Mouse (Mus musculus): ENCODE data around the gene Tbx21. TPM values are rescaled to one million over a fixed set of nuclear protein-coding genes. Genes with fewer than 3 reads are reported as not detected.

Gene Tbx21
- polyA plus RNA-seq, 2 experiments: 0.02 TPM; not detected in 1

- Histone ChIP-seq H3K36me3 (replicated peaks; ENCODE audit: control insufficient read depth, insufficient read depth, low read depth) (no peaks in the 10 kb centered on the region), H3K4me3 (ENCODE audit: insufficient read depth in 1 of 2, low read depth in 2 of 2, low read length in 2 of 2) (no peak overlapping the region), H3K27me3 (ENCODE audit: control insufficient read depth, insufficient read depth, low read length) (peaks cover 23% of the 10 kb centered on the region), H3K9me3 (ENCODE audit: control insufficient read depth, low read length) (no peaks in the 10 kb centered on the region), H3K27ac (no peak overlapping the region), H3K4me2 (ENCODE audit: low read depth) (no peak overlapping the region), H3K4me1 (replicated peaks; ENCODE audit: control insufficient read depth in 2 of 2, insufficient read depth in 2 of 2, low read length in 1 of 2) (no peaks in the 10 kb centered on the region), H3K9ac (replicated peaks) (no peak overlapping the region)
- DNase-seq (ENCODE audit: low read depth in 3 of 3, low spot score in 3 of 3) (no peak), ATAC-seq (ENCODE audit: insufficient read depth) (no peak)
- TF ChIP-seq CTCF (IDR thresholded peaks at IDR 0.05; ENCODE audit: low read depth) (no peak), EP300 (IDR thresholded peaks at IDR 0.05; ENCODE audit: low read depth) (no peak)
- 57% methylated on average over 10 of the region's 10 CpGs for WGBS (ENCODE audit: insufficient replicate concordance)
Observed at GRCm38 (mm10) chr11:97120221-97120620, 5.1 kb upstream of the Tbx21 start.

GRCm38 (mm10) chr11:97115797-97116196 is 666 bp upstream of the Tbx21 start:
- no peaks in the 10 kb centered on the region for H3K9me3 ChIP-seq (ENCODE audit: control insufficient read depth, low read length)
- H3K9ac ChIP-seq (replicated peaks): no peak overlapping the region
- TF ChIP-seq CTCF (IDR thresholded peaks at IDR 0.05; ENCODE audit: low read depth) (no peak), EP300 (IDR thresholded peaks at IDR 0.05; ENCODE audit: low read depth) (no peak)
- H3K27ac ChIP-seq: no peak overlapping the region
- H3K4me2 ChIP-seq (ENCODE audit: low read depth): peak overlapping the region; percentile 38; the same call in 1 of the 2 replicates
- peaks cover 49% of the 10 kb centered on the region for H3K27me3 ChIP-seq (ENCODE audit: control insufficient read depth, insufficient read depth, low read length)
- H3K4me1 ChIP-seq (replicated peaks; ENCODE audit: control insufficient read depth in 2 of 2, insufficient read depth in 2 of 2, low read length in 1 of 2): no peaks in the 10 kb centered on the region
- H3K4me3 ChIP-seq (ENCODE audit: insufficient read depth in 1 of 2, low read depth in 2 of 2, low read length in 2 of 2): no peak overlapping the region
- ATAC-seq (ENCODE audit: insufficient read depth): no peak
- WGBS (ENCODE audit: insufficient replicate concordance): 4% methylated on average over 11 of the region's 11 CpGs
- no peaks in the 10 kb centered on the region for H3K36me3 ChIP-seq (replicated peaks; ENCODE audit: control insufficient read depth, insufficient read depth, low read depth)
- DNase-seq (ENCODE audit: low read depth in 3 of 3, low spot score in 3 of 3): no peak

GRCm38 (mm10) chr11:97112519-97113125 is 2.5 kb downstream of the Tbx21 start:
- H3K36me3 ChIP-seq (replicated peaks; ENCODE audit: control insufficient read depth, insufficient read depth, low read depth): no peaks in the 10 kb centered on the region
- H3K27ac ChIP-seq: no peak overlapping the region
- H3K4me1 ChIP-seq (replicated peaks; ENCODE audit: control insufficient read depth in 2 of 2, insufficient read depth in 2 of 2, low read length in 1 of 2): no peaks in the 10 kb centered on the region
- H3K4me3 ChIP-seq (ENCODE audit: insufficient read depth in 1 of 2, low read depth in 2 of 2, low read length in 2 of 2): no peak overlapping the region
- H3K9ac ChIP-seq (replicated peaks): no peak overlapping the region
- DNase-seq (ENCODE audit: low read depth in 3 of 3, low spot score in 3 of 3) (no peak), ATAC-seq (ENCODE audit: insufficient read depth) (no peak)
- H3K27me3 ChIP-seq (ENCODE audit: control insufficient read depth, insufficient read depth, low read length): peaks cover 45% of the 10 kb centered on the region
- H3K4me2 ChIP-seq (ENCODE audit: low read depth): no peak overlapping the region
- TF ChIP-seq CTCF (IDR thresholded peaks at IDR 0.05; ENCODE audit: low read depth): no peak
- 61% methylated on average over 9 of the region's 9 CpGs for WGBS (ENCODE audit: insufficient replicate concordance)
- H3K9me3 ChIP-seq (ENCODE audit: control insufficient read depth, low read length): no peaks in the 10 kb centered on the region

DNA sequence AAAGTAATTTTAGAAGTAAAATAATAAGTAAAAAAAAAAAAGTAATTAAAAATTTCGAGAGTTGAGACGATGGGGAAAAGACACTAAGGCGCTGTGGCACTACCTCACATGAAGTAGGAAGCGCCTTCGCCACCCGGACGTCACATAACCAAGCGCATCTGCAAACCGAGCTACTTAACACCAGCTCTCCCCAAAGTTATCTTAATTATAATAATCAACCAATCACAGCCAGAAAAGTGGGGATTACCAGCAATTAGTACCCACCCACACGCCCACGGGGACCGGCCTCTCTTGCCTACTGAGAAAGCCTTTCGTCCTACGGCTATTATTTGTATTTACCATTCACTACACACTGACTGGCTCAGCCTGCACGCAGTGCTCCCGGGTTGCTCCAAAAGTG is 6.2 kb downstream of the Tbx21 start:
- no peaks in the 10 kb centered on the region for H3K36me3 ChIP-seq (replicated peaks; ENCODE audit: control insufficient read depth, insufficient read depth, low read depth)
- 75% methylated on average over 16 of the region's 16 CpGs for WGBS (ENCODE audit: insufficient replicate concordance)
- DNase-seq (ENCODE audit: low read depth in 3 of 3, low spot score in 3 of 3): no peak
- TF ChIP-seq EP300 (IDR thresholded peaks at IDR 0.05; ENCODE audit: low read depth): no peak
- TF ChIP-seq CTCF (IDR thresholded peaks at IDR 0.05; ENCODE audit: low read depth): no peak
- ATAC-seq (ENCODE audit: insufficient read depth): no peak
- H3K9me3 ChIP-seq (ENCODE audit: control insufficient read depth, low read length): no peaks in the 10 kb centered on the region
- H3K9ac ChIP-seq (replicated peaks): no peak overlapping the region
- H3K27ac ChIP-seq: no peak overlapping the region
- H3K27me3 ChIP-seq (ENCODE audit: control insufficient read depth, insufficient read depth, low read length): peaks cover 14% of the 10 kb centered on the region
- H3K4me1 ChIP-seq (replicated peaks; ENCODE audit: control insufficient read depth in 2 of 2, insufficient read depth in 2 of 2, low read length in 1 of 2): no peaks in the 10 kb centered on the region
- no peak overlapping the region for H3K4me2 ChIP-seq (ENCODE audit: low read depth)
- no peak overlapping the region for H3K4me3 ChIP-seq (ENCODE audit: insufficient read depth in 1 of 2, low read depth in 2 of 2, low read length in 2 of 2)

DNA sequence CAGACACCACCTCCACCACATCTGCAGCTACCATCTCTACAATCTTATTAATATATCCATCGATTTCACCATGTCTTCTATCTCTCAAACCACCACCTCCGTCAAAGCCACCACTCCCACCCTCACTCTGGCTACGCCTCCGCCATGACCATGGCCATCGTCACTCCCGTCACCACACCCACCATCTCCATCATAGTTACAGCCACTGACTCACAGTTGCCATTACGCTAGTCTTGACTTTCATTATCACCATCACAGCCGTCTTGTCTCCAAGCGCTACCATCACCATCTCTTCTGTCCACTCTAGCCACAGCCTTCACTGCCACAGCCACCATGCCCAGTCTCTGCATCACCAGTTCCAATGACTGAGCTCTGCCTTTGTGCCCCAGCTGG is 11.0 kb downstream of the Tbx21 start:
- no peak overlapping the region for H3K27ac ChIP-seq
- DNase-seq (ENCODE audit: low read depth in 3 of 3, low spot score in 3 of 3) (no peak), ATAC-seq (ENCODE audit: insufficient read depth) (no peak)
- H3K36me3 ChIP-seq (replicated peaks; ENCODE audit: control insufficient read depth, insufficient read depth, low read depth): no peaks in the 10 kb centered on the region
- TF ChIP-seq CTCF (IDR thresholded peaks at IDR 0.05; ENCODE audit: low read depth): no peak
- no peak for TF ChIP-seq EP300 (IDR thresholded peaks at IDR 0.05; ENCODE audit: low read depth)
- no peak overlapping the region for H3K4me2 ChIP-seq (ENCODE audit: low read depth)
- peaks cover 8% of the 10 kb centered on the region for H3K27me3 ChIP-seq (ENCODE audit: control insufficient read depth, insufficient read depth, low read length)
- H3K9me3 ChIP-seq (ENCODE audit: control insufficient read depth, low read length): no peaks in the 10 kb centered on the region
- no peaks in the 10 kb centered on the region for H3K4me1 ChIP-seq (replicated peaks; ENCODE audit: control insufficient read depth in 2 of 2, insufficient read depth in 2 of 2, low read length in 1 of 2)
- H3K4me3 ChIP-seq (ENCODE audit: insufficient read depth in 1 of 2, low read depth in 2 of 2, low read length in 2 of 2): no peak overlapping the region
- 83% methylated on average over 9 of the region's 9 CpGs for WGBS (ENCODE audit: insufficient replicate concordance)
- H3K9ac ChIP-seq (replicated peaks): no peak overlapping the region

Measured in liver, embryonic 14.5 days (tissue).